Mouse (Mus musculus) intestine, embryonic 14.5 days (tissue): Measurements from ENCODE around the gene Svbp. TPM values are rescaled to one million over a fixed set of nuclear protein-coding genes. Genes with fewer than 3 reads are reported as not detected.

Source experiments
- ATAC-seq: fragments of 200-750 bp; cut with Nextera tagmentation; replicated peaks from 2 replicates; pipeline ENCODE4 v1.8.0; 2017; ENCODE audit warnings: low read depth, moderate number of reproducible peaks, moderate TSS enrichment, moderate library complexity; ENCODE audit not compliant: low FRiP score, low TSS enrichment
- DNase-seq: peaks from one replicate; pipeline ENCODE4 v3.0.0-alpha.2; 2018; ENCODE audit warnings: low spot score
- H3K27ac ChIP-seq: fragments of 300-500 bp; sonication (generic); 2 replicates; pipeline ENCODE4 v1.5.1; 2014; ENCODE audit warnings: low read depth, mild to moderate bottlenecking, control low read depth
- H3K27me3 ChIP-seq: fragments of 300-500 bp; sonication (generic); replicated peaks from 2 replicates; pipeline ENCODE4 v1.6.1; 2014; ENCODE audit warnings: low read length, control low read depth; ENCODE audit not compliant: control insufficient read depth, insufficient read depth
- H3K36me3 ChIP-seq: fragments of 300-500 bp; sonication (generic); 2 replicates; pipeline ENCODE4 v1.6.1; 2014; ENCODE audit warnings: low read length, control low read depth; ENCODE audit not compliant: control insufficient read depth, insufficient read depth
- H3K4me1 ChIP-seq: fragments of 300-500 bp; sonication (generic); replicated peaks from 2 replicates; pipeline ENCODE4 v1.6.1; 2014; ENCODE audit warnings: low read length, control low read depth, mixed read lengths; ENCODE audit not compliant: control insufficient read depth, insufficient read depth
- H3K4me2 ChIP-seq: fragments of 300-500 bp; sonication (generic); 2 replicates; pipeline ENCODE4 v1.6.1; 2014; ENCODE audit warnings: low read length
- H3K4me3 ChIP-seq: fragments of 300-500 bp; sonication (generic); 2 replicates; pipeline ENCODE4 v1.5.1; 2014; ENCODE audit warnings: low read depth, low read length, control low read depth, mixed read lengths
- H3K9ac ChIP-seq: fragments of 300-500 bp; sonication (generic); 2 replicates; pipeline ENCODE4 v1.6.1; 2014; ENCODE audit warnings: mild to moderate bottlenecking, low read length
- H3K9me3 ChIP-seq: fragments of 300-500 bp; sonication (generic); 2 replicates; pipeline ENCODE4 v1.6.1; 2016; ENCODE audit warnings: low read length, control low read depth; ENCODE audit not compliant: control insufficient read depth
- WGBS: fragments of 180-500 bp; shearing (Covaris S2); extraction: QIAGEN DNeasy Blood & Tissue Kit; methylation state at CpG from one replicate; pipeline ENCODE4 v1.1.7; 2014; 5-methylcytosine and 5-hydroxymethylcytosine counted together
- polyA plus RNA-seq: library from polyadenylated mRNA; unstranded; fragments of >200 nt; fragmentation: Nextera tagmentation; extraction: Ambion mirVana; gene quantifications from 2 replicates; pipeline ENCODE4 v1.2.1, GENCODE M21; 2014

Gene Svbp
- polyA plus RNA-seq, 1 experiment from 2014 or later = 143 TPM

DNA sequence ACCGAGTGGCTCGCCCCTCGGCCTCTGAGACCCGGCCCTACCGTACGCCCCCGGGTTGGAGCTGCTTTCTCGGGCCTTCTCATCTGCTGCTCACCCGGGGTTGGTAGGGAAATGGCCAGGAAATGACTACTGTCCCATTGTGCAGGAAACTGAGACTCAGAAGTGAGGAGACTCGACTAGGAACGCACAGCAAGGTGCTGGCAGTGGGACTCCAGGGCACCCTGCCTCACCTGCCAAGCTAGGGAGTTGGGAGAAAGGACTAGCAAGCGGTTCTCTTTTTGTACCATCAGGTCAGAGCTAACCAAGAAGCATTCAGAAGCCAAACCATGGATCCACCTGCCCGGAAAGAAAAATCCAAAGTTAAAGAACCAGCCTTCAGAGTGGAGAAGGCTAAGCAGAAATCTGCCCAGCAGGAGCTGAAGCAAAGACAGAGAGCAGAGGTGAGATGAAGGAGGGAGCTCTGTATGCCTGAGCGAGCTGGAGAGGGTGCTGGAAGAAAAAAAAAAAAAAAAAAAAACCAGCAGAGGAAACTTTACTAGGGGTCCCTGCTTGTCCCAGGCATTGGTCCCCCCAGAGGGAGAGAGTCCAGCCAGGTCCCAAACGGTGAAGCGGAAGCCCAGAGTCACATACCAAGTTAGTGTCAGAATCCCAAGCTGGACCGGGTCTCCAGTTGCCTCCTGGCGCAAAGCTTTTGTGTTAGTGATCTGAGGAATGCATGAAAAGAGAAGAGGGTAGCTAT is 645 bp downstream of the Svbp start:
- peaks cover 14% of the 10 kb centered on the region; the same call in 1 of the 2 replicates for H3K36me3 ChIP-seq
- 8% methylated on average over 18 of the region's 18 CpGs for WGBS
- no peaks in the 10 kb centered on the region for H3K9me3 ChIP-seq
- peak overlapping the region; percentile 48 for H3K4me2 ChIP-seq
- H3K27ac ChIP-seq = peak overlapping the region; percentile 54
- ATAC-seq = no peak
- peak overlapping the region; percentile 81 for H3K9ac ChIP-seq
- H3K4me1 ChIP-seq = peaks cover 9% of the 10 kb centered on the region; the same call in 1 of the 2 replicates
- H3K4me3 ChIP-seq = peak overlapping the region; percentile 83
- DNase-seq = no peak
- H3K27me3 ChIP-seq = no peaks in the 10 kb centered on the region

DNA sequence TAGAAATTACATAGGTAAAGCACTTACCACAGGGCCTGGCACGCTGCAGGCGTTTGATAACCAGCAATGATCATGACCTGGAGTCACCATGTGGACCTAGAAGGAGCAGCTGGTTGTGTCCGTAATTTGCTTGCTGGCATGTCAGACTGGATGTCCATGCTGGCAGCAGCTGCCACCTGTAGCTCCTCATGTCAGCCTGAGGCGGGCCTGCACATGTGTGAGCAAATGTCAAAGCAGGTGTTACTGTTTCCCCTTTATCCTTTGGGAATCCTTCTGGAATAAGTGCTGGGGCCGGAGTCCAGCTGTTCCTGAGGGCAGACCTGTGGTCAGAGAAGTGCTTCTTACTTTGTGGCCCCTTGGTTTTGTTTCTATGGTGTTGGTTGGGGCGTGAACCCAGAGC is 3.0 kb downstream of the Svbp start:
- Histone ChIP-seq H3K27ac (no peak overlapping the region), H3K36me3 (peaks cover 26% of the 10 kb centered on the region), H3K9me3 (no peaks in the 10 kb centered on the region), H3K4me3 (no peak overlapping the region), H3K4me1 (peaks cover 9% of the 10 kb centered on the region; the same call in 1 of the 2 replicates), H3K9ac (no peak overlapping the region), H3K27me3 (no peaks in the 10 kb centered on the region), H3K4me2 (no peak overlapping the region)
- 87% methylated on average over 6 of the region's 6 CpGs for WGBS
- DNase-seq (no peak), ATAC-seq (no peak)

DNA sequence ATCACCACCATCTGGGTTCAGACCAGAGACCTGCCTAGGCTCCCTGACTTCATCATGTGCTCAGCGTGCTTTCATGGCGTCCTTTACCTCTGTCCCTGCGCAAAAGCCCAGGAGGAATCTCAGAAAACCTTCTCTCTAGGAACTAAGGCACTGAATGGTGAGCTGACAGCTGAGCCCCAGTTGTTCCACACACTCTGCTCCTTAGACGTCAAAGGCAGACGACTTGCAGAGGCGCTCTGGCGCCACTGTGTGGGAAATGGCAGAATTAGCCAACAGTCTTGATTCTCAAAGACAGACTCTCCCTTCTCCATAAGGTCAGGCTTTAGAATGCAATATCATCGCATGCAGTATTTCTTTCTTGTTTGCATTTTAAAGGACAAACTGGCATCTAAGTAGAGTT is 9.6 kb downstream of the Svbp start:
- Histone ChIP-seq H3K27ac (no peak overlapping the region), H3K4me3 (no peak overlapping the region), H3K4me1 (no peaks in the 10 kb centered on the region), H3K27me3 (no peaks in the 10 kb centered on the region), H3K36me3 (peaks cover 13% of the 10 kb centered on the region), H3K9ac (no peak overlapping the region), H3K9me3 (no peaks in the 10 kb centered on the region), H3K4me2 (no peak overlapping the region)
- 22% methylated on average over 8 of the region's 8 CpGs for WGBS
- peak; percentile 66 for DNase-seq
- ATAC-seq = no peak

DNA sequence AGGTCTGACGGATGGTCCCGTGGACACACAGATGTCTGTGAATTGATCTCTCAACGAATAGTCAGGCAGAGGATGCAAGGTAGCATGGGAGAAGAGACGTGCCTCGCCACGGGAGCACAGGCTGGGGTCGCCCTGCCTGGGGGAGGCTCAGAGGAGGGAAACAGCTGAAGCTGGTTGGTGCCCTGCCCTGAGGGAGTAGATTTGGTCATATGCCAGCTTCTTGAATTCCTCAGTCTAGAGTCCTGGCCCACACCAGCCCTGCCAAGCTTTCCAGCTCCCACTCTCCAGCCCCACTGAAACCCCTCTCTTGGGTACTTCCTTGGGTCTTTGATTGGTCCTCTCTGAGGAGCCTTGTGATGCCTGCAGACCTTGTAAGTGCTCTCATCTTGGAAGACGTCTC is 21.6 kb downstream of the Svbp start:
- ATAC-seq = no peak
- Histone ChIP-seq H3K36me3 (no peaks in the 10 kb centered on the region), H3K4me3 (no peak overlapping the region), H3K4me2 (no peak overlapping the region), H3K4me1 (no peaks in the 10 kb centered on the region), H3K9me3 (no peaks in the 10 kb centered on the region), H3K27ac (no peak overlapping the region), H3K27me3 (no peaks in the 10 kb centered on the region), H3K9ac (no peak overlapping the region)
- no peak for DNase-seq
- 75% methylated on average over 8 of the region's 8 CpGs for WGBS

DNA sequence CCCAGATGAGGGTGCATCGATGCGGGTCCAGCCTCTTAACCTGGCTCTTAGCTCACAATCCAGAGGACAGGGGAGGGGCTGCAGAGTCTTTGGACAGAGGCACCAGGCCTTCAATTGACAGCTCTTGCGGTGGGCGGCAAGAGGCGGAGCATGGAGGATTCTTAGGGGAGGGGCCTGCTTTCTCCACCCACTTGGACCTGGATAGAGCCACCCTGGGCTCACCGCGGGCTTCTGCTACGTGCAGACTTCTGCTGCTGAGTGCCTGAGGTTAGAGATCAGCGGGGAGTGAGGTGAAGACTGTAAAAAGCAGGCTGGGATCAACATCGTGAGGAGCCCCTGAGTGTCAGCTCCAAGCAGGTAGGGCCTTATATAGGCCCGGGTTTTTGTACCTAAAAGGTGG is 23.1 kb downstream of the Svbp start, which contains the start of gene Tmem269:
TSS of gene Tmem269 (minus strand) at position 49 of the 400 bp plus-strand sequence.
- no peak for ATAC-seq
- Histone ChIP-seq H3K4me3 (no peak within 1 kb of the TSS), H3K4me2 (no peak within 1 kb of the TSS), H3K9me3 (no peaks in the 10 kb centered on the region), H3K36me3 (peaks cover 4% of the 10 kb centered on the region; the same call in 1 of the 2 replicates), H3K4me1 (no peaks in the 10 kb centered on the region), H3K27ac (no peak within 1 kb of the TSS), H3K9ac (no peak within 1 kb of the TSS), H3K27me3 (no peaks in the 10 kb centered on the region)
- DNase-seq = no peak
- whole genome bisulfite sequencing = 15% methylated on average over 11 of the region's 11 CpGs

DNA sequence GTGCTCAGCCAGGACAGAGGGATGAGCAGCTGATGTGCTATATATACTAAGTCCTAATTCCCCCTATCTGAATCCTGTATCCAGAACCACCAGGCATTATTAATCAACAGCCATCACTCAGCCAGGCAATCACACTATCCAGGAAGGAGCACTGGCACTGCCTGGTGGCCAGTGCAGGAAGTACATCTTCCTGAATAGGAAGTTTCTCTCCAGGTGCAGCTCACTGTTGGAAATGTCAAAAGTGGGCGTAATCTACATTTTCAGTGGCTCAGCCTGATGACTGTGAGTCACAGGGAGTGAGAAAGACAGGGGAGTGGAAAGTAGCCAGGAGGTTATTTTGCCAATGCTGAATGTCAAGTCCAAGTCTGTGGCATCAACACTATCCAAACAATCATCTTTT is 28.6 kb downstream of the Svbp start:
- 97% methylated on average over 1 of the region's 1 CpGs for WGBS
- no peak for ATAC-seq

DNA sequence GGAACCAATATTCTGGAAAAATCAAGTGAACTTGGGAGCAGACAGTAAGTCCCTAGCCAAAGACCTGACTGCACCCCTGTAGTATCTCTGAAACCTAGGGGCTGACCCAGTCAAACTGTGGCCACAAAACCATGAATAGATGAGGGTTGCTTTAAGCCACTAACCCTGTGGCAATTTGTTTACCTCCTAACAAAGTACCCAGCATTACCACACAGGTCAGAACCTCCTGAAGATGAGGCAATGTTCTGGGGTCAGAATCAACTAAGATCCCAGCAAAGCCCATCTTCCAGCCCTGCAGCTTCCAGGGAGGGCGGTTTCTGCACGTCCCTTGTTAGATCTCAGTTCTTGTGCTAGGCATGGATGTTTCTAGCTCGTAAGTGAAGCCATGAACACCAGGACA is 29.4 kb downstream of the Svbp start:
- Histone ChIP-seq H3K4me1 (no peaks in the 10 kb centered on the region), H3K27ac (no peak overlapping the region), H3K4me3 (no peak overlapping the region), H3K27me3 (no peaks in the 10 kb centered on the region), H3K36me3 (peaks cover 54% of the 10 kb centered on the region), H3K9ac (no peak overlapping the region), H3K4me2 (no peak overlapping the region), H3K9me3 (no peaks in the 10 kb centered on the region)
- no peak for ATAC-seq
- no peak for DNase-seq
- 91% methylated on average over 3 of the region's 3 CpGs for WGBS

More for the DNA sequence above, 28.6 kb downstream of the Svbp start:
- Histone ChIP-seq H3K9ac (no peak overlapping the region), H3K4me3 (no peak overlapping the region), H3K9me3 (no peaks in the 10 kb centered on the region), H3K27me3 (no peaks in the 10 kb centered on the region), H3K27ac (no peak overlapping the region), H3K4me2 (no peak overlapping the region), H3K4me1 (no peaks in the 10 kb centered on the region), H3K36me3 (peaks cover 53% of the 10 kb centered on the region)
- DNase-seq = no peak

DNA sequence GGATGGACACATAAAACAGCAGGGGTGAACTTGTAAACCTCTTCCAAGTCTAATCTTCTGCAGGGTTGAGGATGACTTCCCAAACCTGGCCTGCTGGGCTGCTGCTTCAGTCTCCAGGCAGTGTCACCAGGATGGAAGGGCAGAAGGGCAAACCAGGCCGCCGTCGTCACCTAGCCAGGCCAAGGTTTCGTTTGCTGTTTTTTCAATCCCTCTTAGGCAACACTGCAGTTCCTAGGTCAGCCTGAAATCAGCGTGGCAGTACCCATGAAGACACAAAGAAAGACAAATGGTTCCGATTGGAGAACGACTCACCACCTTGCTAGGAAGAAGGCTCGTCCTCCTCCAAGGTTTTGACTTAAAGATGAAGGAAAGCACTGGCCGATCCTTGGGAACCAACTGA is 30.6 kb downstream of the Svbp start:
- H3K27ac ChIP-seq = no peak overlapping the region
- WGBS = 89% methylated on average over 9 of the region's 9 CpGs
- no peak for ATAC-seq

DNA sequence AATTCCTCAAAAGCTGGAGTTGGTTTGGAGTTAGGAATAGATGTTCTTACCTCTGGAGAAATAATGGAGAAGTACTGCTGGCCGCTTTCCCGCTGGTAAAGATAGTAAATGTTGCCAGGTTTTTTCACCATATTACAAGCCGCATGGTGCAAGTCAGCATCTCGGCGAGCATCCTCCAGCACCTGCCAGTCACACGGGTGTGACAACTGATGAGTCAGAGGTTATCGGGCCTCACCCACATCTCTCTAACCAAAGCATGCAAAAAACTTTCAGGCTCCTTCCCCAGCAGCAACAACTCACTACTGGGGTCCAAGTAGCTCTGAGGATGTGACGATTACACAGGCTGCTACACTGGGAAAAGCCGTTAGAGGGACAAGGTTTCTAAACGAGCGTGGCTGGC is 31.6 kb downstream of the Svbp start:
- H3K9me3 ChIP-seq = no peaks in the 10 kb centered on the region
- DNase-seq (no peak), ATAC-seq (no peak)
- H3K4me1 ChIP-seq = peaks cover 6% of the 10 kb centered on the region
- no peak overlapping the region for H3K27ac ChIP-seq
- no peak overlapping the region for H3K4me2 ChIP-seq
- whole genome bisulfite sequencing = 95% methylated on average over 11 of the region's 11 CpGs
- no peak overlapping the region for H3K9ac ChIP-seq
- peaks cover 54% of the 10 kb centered on the region for H3K36me3 ChIP-seq
- H3K27me3 ChIP-seq = no peaks in the 10 kb centered on the region
- H3K4me3 ChIP-seq = no peak overlapping the region

More for the DNA sequence above, 30.6 kb downstream of the Svbp start:
- Histone ChIP-seq H3K4me3 (no peak overlapping the region), H3K27me3 (no peaks in the 10 kb centered on the region), H3K9me3 (no peaks in the 10 kb centered on the region), H3K4me2 (no peak overlapping the region), H3K9ac (no peak overlapping the region), H3K4me1 (no peaks in the 10 kb centered on the region), H3K36me3 (peaks cover 54% of the 10 kb centered on the region)
- no peak for DNase-seq
